Mouse (Mus musculus): Measurements from ENCODE around the gene Armh2. TPM values are rescaled to one million over a fixed set of nuclear protein-coding genes. Genes with fewer than 3 reads are reported as not detected.

The Armh2 gene
- total RNA-seq (2021) = not detected
- long read RNA-seq, experiment 1 = 0 reads
- long read RNA-seq, experiment 2 = 0 reads

DNA sequence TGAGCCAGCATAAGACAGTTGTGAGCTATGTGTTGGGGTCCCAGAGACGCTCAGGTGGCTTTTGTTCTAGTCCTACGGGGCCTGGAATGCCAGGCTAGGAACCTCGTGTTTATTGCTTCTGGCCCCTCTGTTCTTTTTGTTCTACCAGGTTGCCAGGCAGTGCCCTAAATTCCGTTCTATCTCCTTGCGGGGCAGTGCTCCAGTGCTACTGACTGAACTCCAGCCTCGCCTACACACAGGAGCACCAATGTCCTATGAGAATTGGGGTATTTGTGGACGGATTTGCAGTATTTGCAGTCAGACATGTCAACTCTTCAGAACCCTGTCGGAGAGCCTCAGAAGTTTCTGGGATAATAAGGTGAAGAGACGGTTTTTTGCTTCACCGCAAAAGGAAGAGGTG lies at the start of gene Armh2:
TSS of gene Armh2 (plus strand) at position 205 of the 400 bp plus-strand sequence.
- DNase-seq = no peak
- intact Hi-C loops (cut with DNase I) = no loop called here

DNA sequence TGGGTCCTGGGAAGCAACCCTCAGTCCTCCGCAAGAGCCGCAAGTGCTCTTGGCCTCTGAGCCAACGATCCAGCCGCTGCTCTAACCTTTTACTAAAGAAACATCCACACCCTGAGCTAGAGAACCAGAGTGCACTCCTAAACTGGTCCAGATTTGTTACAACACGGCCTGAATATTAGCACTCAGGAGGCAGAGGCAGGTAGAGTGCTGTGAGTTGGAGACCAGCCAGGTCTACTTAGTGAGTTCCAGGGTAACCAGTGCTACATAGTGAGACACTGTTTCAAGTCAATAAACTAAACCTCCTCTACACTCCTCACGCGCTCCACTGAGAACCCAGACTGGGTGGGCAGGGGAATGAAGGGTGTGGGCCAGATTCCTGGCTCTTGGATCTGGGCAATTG lies 47.7 kb upstream of the Armh2 start:
- intact Hi-C loops (cut with DNase I) = no loop called here
- DNase-seq = no peak

DNA sequence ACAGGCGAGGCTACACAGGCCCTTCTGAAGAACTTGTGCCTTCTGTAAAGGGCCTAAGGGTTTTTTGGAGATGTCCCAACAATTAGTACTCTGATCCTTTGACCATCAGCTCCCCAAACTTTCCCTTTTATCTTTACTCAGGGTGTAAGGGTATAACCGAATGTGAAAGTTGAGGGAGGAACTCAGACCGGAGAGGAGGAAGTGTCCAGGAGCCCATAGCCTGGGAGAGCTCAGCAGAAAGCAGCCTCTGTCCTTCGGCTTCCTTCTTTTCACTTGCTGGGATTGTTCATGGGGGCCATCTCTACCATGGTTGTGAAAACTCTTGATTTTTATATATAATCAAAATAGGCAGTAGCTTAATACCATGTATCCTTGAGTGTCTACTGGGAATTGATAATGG lies 42.3 kb upstream of the Armh2 start:
- DNase-seq = no peak
- intact Hi-C loops (cut with DNase I) = no loop called here

DNA sequence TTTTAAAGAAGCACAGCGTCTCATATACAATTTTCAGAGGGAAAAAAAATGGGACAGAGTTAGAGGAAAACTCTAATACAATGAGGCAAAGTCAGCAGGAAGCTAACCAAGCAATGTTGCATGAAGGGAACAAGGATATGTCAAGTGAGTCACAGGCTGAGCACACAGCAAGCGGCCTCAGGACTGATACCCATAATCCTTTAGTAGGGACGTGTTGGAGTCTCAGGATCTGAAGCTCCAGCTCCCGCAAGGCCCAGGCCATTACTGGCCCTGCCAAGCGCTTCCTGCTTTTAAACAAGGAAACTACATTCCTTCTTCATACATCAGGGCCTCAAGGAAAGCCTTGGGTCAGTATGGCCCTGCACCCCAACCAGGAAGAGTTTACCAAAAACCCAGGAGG lies 38.9 kb upstream of the Armh2 start:
- intact Hi-C loops (cut with DNase I) = no loop called here
- DNase-seq = no peak

DNA sequence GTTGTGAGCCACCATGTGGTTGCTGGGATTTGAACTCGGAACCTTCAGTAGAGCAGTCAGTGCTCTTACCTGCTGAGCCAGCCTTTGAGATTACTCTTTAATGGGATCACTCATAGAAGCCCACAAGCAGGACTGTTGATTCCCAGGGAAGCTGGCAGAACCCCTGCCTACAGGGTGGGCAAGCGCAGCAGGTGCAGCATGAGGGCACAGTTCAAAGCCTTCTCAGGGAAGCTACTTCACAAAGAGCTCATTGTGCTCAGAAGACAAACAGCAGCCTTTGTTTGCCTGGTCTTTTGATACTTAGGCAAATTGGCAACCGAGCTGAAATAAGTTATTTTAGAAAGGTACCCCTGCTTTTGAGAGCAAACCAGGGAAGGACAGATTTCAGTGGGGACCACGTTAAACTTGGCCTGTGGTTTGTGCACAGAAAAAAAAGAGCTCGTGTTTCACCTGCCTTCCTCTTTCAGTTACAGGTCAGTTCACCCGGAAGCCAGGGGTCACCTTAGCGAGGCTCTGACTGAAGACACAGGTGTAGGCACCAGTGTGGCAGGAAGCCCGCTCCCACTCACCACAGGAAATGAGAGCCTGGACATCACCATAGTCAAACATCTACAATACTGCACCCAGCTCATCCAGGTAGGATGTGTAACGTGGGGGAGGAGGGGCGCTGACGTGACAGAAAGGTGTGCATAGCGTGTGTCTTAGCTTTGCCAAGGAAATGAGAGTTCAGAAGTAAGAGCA lies 31.2 kb upstream of the Armh2 start:
- DNase-seq = no peak
- intact Hi-C loops (cut with DNase I) = no loop called here

DNA sequence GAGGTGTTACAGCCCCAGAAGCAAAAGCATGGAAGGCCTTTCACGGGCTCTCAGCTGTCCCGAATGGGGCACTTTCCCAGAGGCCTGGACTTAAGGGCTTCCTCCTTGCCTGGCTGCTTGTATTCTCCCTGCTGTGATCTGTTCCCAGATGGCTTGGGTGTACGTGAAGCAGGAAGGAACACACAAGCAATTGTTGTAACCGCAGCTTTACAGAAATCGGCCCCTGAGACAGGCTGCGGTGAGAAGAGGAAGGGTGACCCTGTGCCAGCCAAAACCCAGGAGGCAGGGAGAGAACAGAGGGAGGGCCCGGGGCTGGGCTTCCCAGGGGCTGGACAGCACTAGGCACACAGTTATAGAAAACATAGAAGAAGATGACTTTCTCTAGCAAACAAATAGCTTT lies 30.1 kb upstream of the Armh2 start:
- DNase-seq = no peak
- intact Hi-C loops (cut with DNase I) = no loop called here

DNA sequence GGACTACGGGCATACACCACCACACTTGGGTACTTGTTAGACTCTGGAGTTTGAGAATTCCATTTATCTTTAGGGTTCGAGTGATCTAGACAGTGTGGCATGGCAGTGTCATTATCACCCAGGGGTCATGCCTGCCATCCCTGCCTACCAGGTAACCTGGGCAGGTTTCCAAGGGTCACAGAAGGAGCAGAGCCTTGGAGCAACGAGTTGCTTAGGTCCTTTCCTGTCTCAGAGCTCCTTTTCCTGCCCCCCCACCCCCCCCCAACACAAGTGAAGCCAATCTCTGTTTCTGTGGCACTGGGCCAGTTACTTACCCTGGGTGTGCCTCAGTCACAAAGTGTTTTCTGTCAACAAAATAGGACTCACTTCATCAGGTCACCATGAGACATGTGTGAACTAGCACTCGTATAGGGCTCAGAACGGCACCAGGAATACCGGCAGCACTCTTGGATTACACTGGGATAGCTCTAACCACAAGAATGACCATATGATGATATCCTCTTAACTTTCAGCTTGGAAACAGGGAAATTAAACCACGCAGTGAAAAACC lies 28.4 kb upstream of the Armh2 start:
- DNase-seq = no peak
- intact Hi-C loops (cut with DNase I) = no loop called here

DNA sequence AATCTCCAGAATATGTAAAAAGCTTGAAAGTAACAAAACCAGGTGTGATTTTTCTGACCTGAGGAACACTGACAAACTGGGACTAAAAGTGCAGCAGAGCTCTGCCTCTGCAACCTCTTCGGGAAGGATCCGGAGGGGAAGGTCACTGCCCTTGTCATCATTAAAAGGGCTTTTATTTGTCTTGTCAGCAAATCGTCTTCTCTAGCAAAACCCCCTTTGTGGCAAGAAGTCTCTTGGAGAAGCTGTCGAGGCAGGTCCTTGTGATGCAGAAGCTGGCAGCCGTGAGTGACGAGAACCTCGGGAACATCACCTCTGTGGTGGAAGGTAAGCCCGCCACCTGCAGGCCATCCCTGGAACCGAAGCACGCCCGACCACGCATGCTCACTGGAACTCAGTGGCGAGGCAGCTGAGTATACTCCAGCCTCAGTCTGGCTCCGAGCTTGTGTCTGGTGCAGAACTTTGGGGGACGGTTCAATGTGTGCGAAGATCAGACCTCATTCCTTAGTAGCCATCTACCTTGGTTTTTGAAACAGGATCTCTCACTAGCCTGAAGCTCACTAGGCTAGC lies 27.5 kb upstream of the Armh2 start:
- peak; percentile 77 to 86 for DNase-seq
- intact Hi-C loops (cut with DNase I) = no loop called here

DNA sequence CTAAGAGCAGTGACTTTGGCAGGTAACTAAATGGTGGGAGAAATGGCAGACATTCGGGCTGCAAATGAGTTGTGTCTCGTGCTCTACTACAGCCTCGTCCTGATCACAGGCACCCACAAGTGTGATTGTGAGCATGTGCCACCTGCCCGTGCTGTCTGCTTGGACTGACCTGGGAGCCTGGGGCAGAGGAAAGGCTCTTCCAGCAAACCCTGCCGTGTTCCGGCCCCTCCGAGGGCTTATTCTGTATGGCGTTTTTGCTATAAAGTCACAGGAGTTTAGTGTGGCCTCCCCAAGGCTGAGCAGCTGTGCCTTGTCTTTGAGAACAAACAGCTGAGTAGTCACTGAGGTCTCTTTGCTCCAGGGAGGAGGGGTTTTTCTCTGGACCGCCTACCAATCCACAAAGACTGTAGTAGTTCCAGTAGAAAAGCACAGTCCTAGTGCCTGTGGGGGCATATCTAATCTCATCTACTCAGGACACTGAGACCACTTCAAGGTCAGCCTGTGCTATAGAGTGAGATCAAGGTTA lies 26.6 kb upstream of the Armh2 start:
- no peak for DNase-seq
- intact Hi-C loops (cut with DNase I) = no loop called here

DNA sequence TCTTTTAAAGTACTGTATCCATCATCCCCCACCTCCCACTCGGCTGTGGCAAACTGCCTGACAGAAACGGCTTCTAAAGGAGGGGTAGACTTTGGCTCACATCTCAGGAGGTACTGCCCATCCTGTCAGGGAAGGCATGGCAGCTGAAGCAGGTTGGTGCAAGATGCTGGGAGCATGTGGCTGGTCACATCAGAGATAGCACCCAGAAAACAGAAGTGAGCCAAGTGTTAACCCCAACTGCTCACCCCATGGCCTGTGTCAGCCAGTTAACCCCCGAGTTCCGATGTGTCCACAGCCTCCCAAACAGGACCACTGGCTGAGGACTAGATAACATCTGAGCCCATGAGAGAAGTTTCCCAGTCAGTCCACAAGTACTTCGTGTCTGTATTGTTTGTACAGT lies 25.4 kb upstream of the Armh2 start:
- intact Hi-C loops (cut with DNase I) = no loop called here
- DNase-seq = no peak

DNA sequence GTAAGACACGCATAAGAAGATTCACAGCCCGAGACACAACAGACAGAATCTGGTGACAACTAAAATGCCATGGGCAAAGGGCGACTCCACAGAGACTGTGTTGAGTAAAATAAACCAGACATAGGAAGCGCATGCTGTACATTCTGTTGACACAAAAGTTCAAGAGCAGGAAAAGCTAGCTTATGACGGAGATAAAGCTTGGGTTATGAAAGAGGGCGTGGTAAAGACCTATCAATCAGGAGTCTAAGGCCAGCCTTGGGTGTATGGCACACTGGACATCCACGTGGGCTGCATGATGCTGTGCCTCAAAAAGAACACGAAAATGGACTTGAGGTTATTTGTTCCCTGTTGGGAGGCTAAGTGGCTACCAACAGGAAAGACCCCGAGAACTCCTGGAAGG lies 24.6 kb upstream of the Armh2 start:
- intact Hi-C loops (cut with DNase I) = no loop called here
- DNase-seq = no peak

DNA sequence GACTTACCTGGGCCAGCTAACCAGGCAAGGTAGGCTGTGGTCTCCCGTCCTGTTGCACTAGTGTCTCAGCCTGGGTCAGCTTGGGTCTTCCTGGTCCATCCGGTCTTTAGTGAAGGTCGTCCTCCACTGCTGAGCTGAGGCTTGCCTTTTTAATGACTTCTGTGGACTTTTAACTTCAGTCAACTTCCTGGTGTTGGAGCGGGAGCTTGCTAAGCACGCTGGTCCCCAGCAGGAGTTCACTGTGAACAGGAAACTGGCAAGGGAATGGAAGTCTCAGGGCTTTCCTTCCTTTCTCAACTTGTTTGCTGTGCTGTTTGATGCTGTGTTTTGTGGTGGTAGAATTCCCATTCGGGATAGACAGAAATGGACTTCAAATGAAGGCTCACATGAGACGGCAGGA lies 23.4 kb upstream of the Armh2 start:
- no peak for DNase-seq
- intact Hi-C loops (cut with DNase I) = no loop called here

DNA sequence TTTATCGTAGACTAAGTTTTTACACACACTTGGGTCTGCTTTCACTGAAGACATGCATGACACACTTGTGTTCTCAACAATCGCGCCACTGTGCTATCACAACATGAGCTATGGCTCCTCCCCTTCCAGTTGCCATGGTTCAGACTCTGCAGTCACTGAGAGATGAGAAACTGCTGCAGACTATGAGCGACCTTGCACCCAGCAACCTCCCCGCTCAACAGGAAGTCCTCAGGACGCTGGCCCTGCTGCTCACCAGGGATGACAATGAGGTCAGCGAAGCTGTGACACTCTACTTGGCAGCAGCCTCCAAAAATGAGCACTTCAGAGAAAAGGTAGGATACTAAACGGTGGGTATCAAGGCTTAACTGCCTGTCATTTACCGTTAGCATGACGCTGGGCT lies 19.5 kb upstream of the Armh2 start:
- intact Hi-C loops (cut with DNase I) = loop anchor here (10.0 kb wide), 1 partner anchor 203 kb away; no protein-coding TSS in a partner anchor
- no peak for DNase-seq

DNA sequence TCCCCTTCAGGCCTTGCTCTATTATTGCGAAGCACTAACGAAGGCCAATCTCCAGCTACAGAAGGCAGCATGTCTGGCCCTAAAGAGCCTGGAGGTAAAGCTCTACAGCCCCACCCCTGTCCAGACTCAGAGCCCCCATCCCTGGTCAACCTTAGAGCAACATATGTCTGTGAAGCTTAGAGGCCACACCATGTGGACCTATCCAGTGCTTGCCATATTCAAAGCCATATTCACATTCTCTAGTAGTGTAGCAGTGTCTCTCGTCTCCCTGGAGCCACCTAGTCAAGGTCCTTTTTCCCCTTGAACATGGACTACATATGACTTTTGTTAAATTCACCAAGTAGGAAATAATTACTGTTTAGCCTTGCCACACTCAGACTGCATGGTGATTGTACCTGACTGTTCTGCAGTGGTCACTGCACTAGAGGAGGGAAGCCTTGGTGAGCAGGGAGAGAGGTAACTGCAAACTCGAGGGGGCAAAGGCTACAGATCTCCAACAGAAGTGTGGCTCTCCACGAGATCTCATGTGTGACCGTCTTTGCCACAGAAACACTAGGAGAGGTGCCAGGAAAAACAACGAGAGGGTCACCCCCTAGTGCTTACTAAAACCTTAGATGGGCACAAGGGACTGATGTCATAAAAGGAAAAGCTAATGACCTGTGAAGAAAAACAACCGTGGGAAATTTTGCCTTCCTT lies 17.2 kb upstream of the Armh2 start:
- intact Hi-C loops (cut with DNase I) = loop anchor here (10.0 kb wide), 1 partner anchor 201 kb away; no protein-coding TSS in a partner anchor
- DNase-seq = no peak

DNA sequence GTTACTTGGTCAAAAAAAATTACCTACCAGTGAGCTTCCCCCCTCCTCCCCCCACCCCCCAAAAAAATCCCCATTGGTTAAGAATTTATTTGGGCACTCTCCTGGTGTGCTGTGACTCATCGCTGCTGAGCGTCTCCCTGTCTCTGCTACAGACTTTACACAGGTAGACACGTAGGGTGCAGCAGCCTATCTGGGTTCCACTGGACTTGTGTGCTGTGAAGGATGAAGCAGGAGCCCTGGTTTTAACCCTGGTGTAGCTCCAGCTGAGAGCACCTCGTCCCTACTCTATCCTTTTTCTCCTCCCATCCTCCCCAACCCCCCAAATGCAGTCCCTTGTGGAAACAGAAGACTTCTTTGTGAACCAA lies 16.7 kb upstream of the Armh2 start:
- intact Hi-C loops (cut with DNase I) = loop anchor here (10.0 kb wide), 1 partner anchor 200 kb away; no protein-coding TSS in a partner anchor
- DNase-seq = no peak

DNA sequence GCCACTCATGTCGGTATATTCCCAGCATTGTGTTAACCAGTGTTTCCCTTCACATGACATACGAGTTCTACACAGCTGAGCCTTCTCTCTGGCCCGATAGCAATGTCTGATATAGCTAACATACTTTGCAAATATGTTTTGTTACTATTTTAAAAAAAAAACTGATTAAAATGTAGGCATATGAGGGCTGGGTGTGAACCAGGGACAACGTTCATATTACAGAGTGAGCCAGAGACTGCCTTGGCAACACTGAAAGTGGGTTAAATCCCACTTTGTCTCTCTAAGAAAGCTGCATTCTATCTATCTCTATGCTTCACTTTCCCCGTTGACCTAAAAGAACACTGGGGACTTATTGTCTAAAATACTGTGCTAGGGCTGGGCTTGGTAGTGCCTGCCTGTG lies 11.9 kb upstream of the Armh2 start:
- DNase-seq = no peak

DNA sequence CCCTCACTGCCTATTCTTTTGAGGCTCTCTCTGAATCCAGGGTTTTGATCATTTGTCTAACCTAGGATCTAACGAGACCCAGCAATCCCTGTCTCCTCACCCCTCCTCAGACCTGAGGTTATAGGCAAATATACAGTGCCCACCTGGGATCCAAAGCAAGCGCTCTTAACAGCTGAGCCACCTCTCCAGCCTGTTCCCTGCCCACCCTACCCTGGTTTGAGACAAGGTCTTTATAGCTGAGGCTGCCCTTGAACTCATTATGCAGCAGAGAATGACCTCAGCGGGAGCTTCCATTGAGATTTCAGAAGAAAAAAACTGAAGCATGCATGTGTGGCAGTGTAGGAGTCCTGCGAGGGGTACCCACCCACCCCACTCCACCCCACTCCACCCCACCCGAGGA lies 6.5 kb upstream of the Armh2 start:
- intact Hi-C loops (cut with DNase I) = no loop called here
- no peak for DNase-seq

More for the DNA sequence above, 11.9 kb upstream of the Armh2 start:
- intact Hi-C loops (cut with DNase I) = loop anchor here (10.0 kb wide), 1 partner anchor 196 kb away; no protein-coding TSS in a partner anchor

DNA sequence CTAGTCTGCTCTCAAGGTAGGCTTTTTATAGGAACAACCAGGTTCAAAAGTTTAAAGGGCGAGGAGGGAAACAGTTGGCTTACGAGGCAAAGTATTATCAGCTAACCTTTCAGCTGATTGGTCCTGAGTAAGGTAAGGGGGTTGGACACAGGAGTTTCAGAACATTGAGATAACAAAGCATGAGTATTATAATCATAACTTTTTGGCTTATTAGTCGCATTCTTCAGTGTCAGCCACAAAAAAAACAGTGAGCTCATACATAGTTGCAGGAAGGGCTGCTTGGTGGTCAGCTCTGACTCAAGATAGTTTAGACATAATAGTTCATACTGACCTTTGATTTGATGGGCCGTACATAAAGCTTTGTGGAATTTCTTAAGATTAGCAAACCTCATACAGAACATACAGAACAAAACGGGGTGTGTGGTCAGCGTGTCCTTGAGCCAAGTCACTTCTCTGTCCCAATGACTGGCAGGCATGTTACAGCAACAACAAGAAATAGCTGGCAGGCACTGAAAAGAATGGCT lies 5.4 kb upstream of the Armh2 start:
- intact Hi-C loops (cut with DNase I) = no loop called here
- no peak for DNase-seq

DNA sequence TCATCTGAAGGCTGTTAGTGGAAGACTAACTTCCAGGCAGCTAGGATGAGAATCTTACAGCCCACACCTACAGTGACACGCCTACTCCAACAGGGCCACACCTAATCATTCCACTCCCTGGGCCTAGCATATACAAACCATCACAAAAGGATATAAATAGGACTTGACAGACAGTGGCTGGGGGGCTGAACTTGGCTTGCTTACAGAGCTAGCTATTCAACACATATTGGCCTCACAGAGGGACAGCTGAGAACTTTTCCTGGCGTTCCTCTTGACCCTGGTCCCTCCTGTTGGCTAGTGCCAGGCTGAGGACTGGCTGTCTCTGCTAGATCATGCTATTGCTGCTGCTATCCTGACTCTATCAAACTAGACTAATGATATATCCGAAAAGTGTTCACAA lies 6.8 kb downstream of the Armh2 start:
- no peak for DNase-seq
- intact Hi-C loops (cut with DNase I) = no loop called here

DNA sequence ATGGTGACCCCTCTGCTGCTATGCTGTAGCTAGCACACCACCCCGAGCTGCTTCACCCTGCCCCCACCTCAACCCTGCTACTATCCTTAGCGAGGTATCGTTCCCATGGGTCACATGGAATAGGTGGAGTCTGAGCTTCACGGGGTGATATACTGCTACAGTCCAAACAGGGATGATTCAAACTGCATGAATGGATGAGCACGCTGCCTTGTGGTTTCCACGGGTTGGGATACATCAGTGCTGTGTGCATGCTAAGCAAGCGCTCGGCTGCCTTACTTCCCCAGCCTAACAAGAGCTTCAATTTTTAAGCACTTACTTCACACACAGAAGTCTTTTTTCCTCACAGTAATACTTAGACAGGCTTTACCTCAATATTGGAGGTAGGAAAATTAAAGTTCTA lies 9.8 kb downstream of the Armh2 start:
- intact Hi-C loops (cut with DNase I) = no loop called here
- DNase-seq = no peak

DNA sequence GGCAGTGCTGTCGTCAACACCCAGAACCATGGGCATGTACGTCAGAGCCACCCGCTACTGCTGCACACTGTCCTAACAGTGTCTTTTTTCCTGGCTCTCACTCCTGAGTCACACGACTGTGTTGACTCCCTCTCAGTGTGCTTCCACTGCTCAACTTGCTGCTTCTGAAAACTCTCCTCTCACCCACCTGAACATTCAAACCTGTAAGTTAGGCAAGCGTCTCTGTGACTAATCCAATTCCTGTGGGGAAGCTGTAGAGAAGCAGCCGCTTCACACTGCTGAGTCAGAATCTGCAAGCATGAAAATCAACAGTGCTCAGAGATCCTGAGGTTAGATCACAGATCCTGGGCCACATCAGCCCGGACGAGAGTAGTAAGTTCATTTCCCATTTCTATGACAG lies 10.4 kb downstream of the Armh2 start:
- DNase-seq = no peak
- intact Hi-C loops (cut with DNase I) = no loop called here

Data from gastrocnemius, postnatal 36 days (tissue).